Mouse (Mus musculus) small intestine, adult 2 months (tissue): ENCODE data around the gene Fndc3a.

Experiments
- CTCF ChIP-seq: fragments of 200-500 bp; IDR thresholded peaks from 2 replicates; pipeline ENCODE4 v1.5.1; 2012; ENCODE audit warnings: low read depth, mild to moderate bottlenecking, control low read depth, inconsistent platforms, low read length, moderate library complexity, mixed read lengths; ENCODE audit not compliant: insufficient replicate concordance, insufficient read length; ENCODE audit errors: extremely low read depth
- POLR2A ChIP-seq: fragments of 200-500 bp; IDR thresholded peaks from 2 replicates; pipeline ENCODE4 v1.6.1; 2012; ENCODE audit warnings: low read depth, mild to moderate bottlenecking, control low read depth, inconsistent platforms, low read length, moderate library complexity

GRCm38 (mm10) chr14:72506018-72506722 lies 203.6 kb downstream of the Fndc3a start:
- TF ChIP-seq CTCF (no peak), POLR2A (no peak)
